Mouse (Mus musculus) hindbrain, postnatal 0 days (tissue): Measurements from ENCODE around the gene Olfr527. TPM values are rescaled to one million over a fixed set of nuclear protein-coding genes. Genes with fewer than 3 reads are reported as not detected.

Experiments used
- ATAC-seq: fragments of 200-750 bp; cut with Nextera tagmentation; 2 replicates; pipeline ENCODE4 v1.8.0; 2017; ENCODE audit warnings: mild to moderate bottlenecking, moderate TSS enrichment, moderate library complexity
- DNase-seq: peaks from one replicate; pipeline ENCODE4 v3.0.0-alpha.2; 2015; ENCODE audit warnings: low spot score
- H3K27ac ChIP-seq: fragments of 300-500 bp; sonication (generic); 2 replicates; pipeline ENCODE4 v1.5.1; 2014; ENCODE audit warnings: mild to moderate bottlenecking
- H3K27me3 ChIP-seq: fragments of 300-500 bp; sonication (generic); 2 replicates; pipeline ENCODE4 v1.6.1; 2014; ENCODE audit warnings: low read length, mixed read lengths; ENCODE audit not compliant: insufficient read depth
- H3K36me3 ChIP-seq: fragments of 300-500 bp; sonication (generic); 2 replicates; pipeline ENCODE4 v1.6.1; 2014; ENCODE audit warnings: low read length, mixed read lengths; ENCODE audit not compliant: insufficient read depth
- H3K4me1 ChIP-seq: fragments of 300-500 bp; sonication (generic); 2 replicates; pipeline ENCODE4 v1.6.1; 2014; ENCODE audit warnings: antibody characterized with exemption, low read length, mixed read lengths; ENCODE audit not compliant: insufficient read depth
- H3K4me2 ChIP-seq: fragments of 300-500 bp; sonication (generic); 2 replicates; pipeline ENCODE4 v1.6.1; 2014; ENCODE audit warnings: low read depth, mild to moderate bottlenecking, low read length, moderate library complexity, mixed read lengths
- H3K4me3 ChIP-seq: fragments of 300-500 bp; sonication (generic); 2 replicates; pipeline ENCODE4 v1.5.1; 2014; ENCODE audit warnings: low read length
- H3K9ac ChIP-seq: fragments of 300-500 bp; sonication (generic); replicated peaks from 2 replicates; pipeline ENCODE4 v1.6.1; 2014; ENCODE audit warnings: mild to moderate bottlenecking, low read length, moderate library complexity, mixed read lengths
- H3K9me3 ChIP-seq: fragments of 300-500 bp; sonication (generic); 2 replicates; pipeline ENCODE4 v1.6.1; 2016; ENCODE audit warnings: low read length, mixed read lengths
- CTCF ChIP-seq: IDR thresholded peaks from 2 replicates; pipeline ENCODE4 v1.5.1; 2016; ENCODE audit warnings: antibody characterized with exemption, control low read depth, low read depth
- WGBS: fragments of 180-500 bp; shearing (Covaris S2); extraction: QIAGEN DNeasy Blood & Tissue Kit; methylation state at CpG from one replicate; pipeline ENCODE4 v1.1.7; 2014; 5-methylcytosine and 5-hydroxymethylcytosine counted together
- polyA plus RNA-seq: library from polyadenylated mRNA; unstranded; fragments of >200 nt; fragmentation: Nextera tagmentation; extraction: Ambion mirVana; gene quantifications from 2 replicates; pipeline ENCODE4 v1.2.1, GENCODE M21; 2015
- total RNA-seq: library from RNA; depleted of rRNA; stranded (reverse); fragments of >200 nt; gene quantifications from 2 replicates; pipeline ENCODE4 v1.2.3, GENCODE M21; 2014; rRNA removed

The Olfr527 gene
- total RNA-seq (not detected in 2 replicates), polyA plus RNA-seq (not detected in 2 replicates)

DNA sequence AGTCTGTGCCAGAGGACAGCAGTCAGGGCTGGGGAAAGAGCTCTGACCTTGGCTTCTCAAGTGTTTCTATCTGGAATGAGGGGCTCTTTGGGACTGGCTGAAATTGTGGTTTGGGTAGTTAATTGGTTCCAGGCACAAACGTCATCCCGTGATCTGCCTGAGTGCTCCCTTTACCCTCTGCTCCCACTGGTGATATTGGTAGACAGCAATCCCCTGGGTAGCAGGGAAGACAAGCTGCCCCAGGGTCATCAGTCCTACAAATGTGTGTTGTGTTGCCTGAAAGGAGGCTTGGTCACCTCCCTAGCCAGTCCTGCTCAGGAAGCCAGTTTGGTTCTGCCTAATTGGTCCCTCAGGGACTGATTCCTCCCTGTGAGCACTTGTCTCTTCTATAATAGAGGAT is at the start of gene Olfr527:
Olfr527 (plus strand) TSS at position 301 of the 400 bp plus-strand sequence.
- DNase-seq (no peak), ATAC-seq (no peak)
- no peak for TF ChIP-seq CTCF
- Histone ChIP-seq H3K27ac (no peak within 1 kb of the TSS), H3K4me2 (no peak within 1 kb of the TSS), H3K9me3 (no peaks in the 10 kb centered on the region), H3K4me3 (no peak within 1 kb of the TSS), H3K4me1 (no peaks in the 10 kb centered on the region), H3K36me3 (no peaks in the 10 kb centered on the region), H3K9ac (no peak within 1 kb of the TSS), H3K27me3 (no peaks in the 10 kb centered on the region)
- WGBS = 77% methylated on average over 2 of the region's 2 CpGs

DNA sequence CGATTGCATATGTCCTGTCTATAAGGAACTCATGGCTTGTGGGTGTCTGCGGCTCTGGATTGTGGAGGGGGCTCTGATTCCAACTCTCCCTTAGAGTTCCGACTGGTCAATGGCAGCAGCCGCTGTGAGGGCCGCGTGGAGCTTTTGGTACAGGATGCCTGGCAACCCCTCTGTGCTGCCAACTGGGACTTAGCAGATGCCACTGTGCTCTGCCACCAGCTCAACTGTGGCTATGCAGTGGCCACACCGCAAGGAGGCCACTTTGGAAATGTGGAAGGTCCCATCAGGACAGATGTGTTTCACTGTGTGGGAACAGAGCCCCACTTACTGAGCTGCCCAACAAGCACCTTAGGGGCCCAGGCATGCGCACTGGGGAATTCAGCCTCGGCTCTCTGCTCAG is 38.1 kb upstream of the Olfr527 start:
- H3K4me3 ChIP-seq = no peak overlapping the region
- H3K27me3 ChIP-seq = no peaks in the 10 kb centered on the region
- TF ChIP-seq CTCF = no peak
- WGBS = 89% methylated on average over 9 of the region's 9 CpGs
- H3K27ac ChIP-seq = no peak overlapping the region
- no peaks in the 10 kb centered on the region for H3K36me3 ChIP-seq
- H3K9me3 ChIP-seq = no peaks in the 10 kb centered on the region
- H3K4me2 ChIP-seq = no peak overlapping the region
- DNase-seq = no peak
- H3K9ac ChIP-seq = no peak overlapping the region
- no peaks in the 10 kb centered on the region for H3K4me1 ChIP-seq
- ATAC-seq = no peak

DNA sequence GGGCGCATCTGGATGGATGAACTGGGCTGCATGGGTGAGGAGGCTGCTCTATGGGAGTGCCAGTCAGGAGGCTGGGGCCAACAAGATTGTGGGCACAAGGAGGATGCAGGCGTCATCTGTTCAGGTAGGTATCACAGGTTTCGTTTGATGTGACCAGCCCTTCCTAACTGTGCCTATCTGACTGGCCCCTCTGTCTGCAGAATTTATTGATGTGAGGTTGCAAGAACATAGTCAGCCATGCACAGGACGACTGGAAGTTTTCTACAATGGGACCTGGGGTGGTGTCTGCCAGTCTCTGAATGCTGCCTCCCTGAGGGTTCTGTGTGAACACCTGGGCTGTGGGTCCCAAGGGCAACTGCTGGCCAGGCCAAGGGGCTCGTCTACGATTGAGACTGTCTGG is 36.9 kb upstream of the Olfr527 start:
- Histone ChIP-seq H3K4me2 (no peak overlapping the region), H3K36me3 (no peaks in the 10 kb centered on the region), H3K4me3 (no peak overlapping the region), H3K27ac (no peak overlapping the region), H3K9ac (no peak overlapping the region), H3K27me3 (no peaks in the 10 kb centered on the region), H3K9me3 (no peaks in the 10 kb centered on the region), H3K4me1 (no peaks in the 10 kb centered on the region)
- TF ChIP-seq CTCF = no peak
- WGBS = 76% methylated on average over 6 of the region's 6 CpGs
- no peak for ATAC-seq
- no peak for DNase-seq

DNA sequence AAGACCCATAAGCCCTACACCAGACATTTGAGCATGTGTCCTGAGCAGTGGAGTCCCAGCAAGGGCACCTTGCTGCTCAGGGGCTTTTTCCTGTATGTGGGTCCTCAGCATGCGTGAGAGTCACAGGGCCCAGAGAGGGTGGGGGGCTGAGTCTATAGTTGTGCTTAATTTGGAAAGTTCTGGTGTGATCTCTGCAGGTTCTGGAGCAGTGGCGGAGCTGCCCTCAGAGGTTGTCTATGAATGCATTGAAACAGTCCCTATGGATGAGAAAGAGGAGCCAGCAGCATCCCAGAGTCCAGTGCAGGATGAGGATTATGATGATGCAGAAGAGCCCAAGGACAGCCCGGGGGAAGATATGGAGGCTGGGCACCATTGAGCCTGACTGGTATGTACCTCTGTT is 34.4 kb upstream of the Olfr527 start:
- Histone ChIP-seq H3K4me3 (no peak overlapping the region), H3K9me3 (no peaks in the 10 kb centered on the region), H3K9ac (no peak overlapping the region), H3K27ac (no peak overlapping the region), H3K27me3 (no peaks in the 10 kb centered on the region), H3K4me2 (no peak overlapping the region), H3K36me3 (no peaks in the 10 kb centered on the region), H3K4me1 (no peaks in the 10 kb centered on the region)
- TF ChIP-seq CTCF = no peak
- ATAC-seq (no peak), DNase-seq (no peak)
- WGBS = 94% methylated on average over 3 of the region's 3 CpGs

DNA sequence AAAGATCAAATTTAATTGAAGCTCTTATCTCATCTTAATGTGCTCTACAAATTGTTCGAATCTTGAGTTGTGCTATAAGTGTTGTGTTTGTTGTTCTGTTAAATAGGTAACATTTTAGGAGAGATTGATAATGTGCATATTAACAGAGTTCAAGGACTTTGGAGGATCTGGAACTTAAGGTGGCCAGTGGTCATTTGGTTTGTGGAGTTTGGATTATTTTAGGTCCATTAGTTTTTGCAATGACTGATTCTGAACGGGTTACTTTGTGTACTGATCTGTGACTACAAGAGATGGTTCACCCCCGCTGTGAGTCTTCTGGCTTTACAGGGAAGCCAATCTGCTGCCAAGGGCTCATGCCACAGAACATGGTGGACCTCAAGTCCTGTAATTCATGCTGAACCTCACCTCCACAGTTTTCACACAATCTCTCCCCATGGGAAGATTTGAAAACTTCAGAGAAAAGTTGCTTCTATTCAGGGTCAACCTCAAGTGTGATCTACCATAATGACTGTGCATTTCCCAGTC is 13.9 kb upstream of the Olfr527 start:
- Histone ChIP-seq H3K27me3 (no peaks in the 10 kb centered on the region), H3K4me1 (no peaks in the 10 kb centered on the region), H3K9ac (no peak overlapping the region), H3K36me3 (no peaks in the 10 kb centered on the region), H3K4me2 (no peak overlapping the region), H3K4me3 (no peak overlapping the region), H3K27ac (no peak overlapping the region), H3K9me3 (no peaks in the 10 kb centered on the region)
- 79% methylated on average over 3 of the region's 3 CpGs for WGBS
- no peak for TF ChIP-seq CTCF
- no peak for ATAC-seq
- DNase-seq = no peak

DNA sequence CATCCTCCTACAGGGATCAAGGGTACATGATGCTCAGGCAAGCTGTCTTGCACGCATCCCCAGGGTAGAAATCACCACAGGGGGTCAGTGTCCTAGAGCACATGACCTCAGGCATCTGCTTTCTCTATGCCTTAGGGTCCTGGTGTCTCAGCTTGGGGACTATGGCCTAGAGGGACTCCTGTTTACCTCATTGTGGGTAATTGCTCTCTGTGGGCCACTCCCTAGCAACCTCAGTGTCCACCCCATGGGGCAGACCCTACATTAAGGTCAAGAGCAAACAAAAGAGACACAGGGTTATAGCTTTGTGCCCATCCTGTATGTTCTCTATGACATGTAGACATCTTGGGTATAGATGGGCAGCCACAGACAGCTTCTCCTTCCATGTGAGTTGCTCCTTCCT is 13.3 kb upstream of the Olfr527 start, which contains the start of gene Olfr525:
Olfr525 (plus strand) TSS at position 301 of the 400 bp plus-strand sequence.
- TF ChIP-seq CTCF = no peak
- DNase-seq (no peak), ATAC-seq (no peak)
- H3K9ac ChIP-seq = no peak within 1 kb of the TSS
- H3K4me3 ChIP-seq = no peak within 1 kb of the TSS
- no peaks in the 10 kb centered on the region for H3K36me3 ChIP-seq
- no peaks in the 10 kb centered on the region for H3K27me3 ChIP-seq
- H3K9me3 ChIP-seq = no peaks in the 10 kb centered on the region
- WGBS = 36% methylated on average over 1 of the region's 1 CpGs
- no peak within 1 kb of the TSS for H3K27ac ChIP-seq
- no peaks in the 10 kb centered on the region for H3K4me1 ChIP-seq
- H3K4me2 ChIP-seq = no peak within 1 kb of the TSS

DNA sequence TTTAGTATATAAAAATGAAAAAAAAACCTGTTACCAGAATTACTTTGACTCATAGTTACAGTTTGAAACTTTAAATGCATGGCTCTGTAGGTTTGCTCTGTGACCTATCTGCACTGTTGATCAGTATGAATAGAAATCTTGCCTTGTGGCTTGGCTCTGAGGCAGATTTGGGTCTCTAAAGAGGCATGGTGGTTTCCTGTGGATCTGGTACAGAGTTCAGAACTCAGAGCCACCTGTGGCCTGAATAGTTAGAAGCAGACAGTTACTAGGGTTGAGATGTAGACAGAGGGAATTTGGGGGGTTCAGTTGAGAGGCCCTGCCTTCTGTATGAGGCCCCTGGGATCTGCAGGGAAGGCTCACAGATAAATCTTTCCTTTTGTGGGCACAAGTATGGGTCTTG is 12.7 kb upstream of the Olfr527 start:
- Histone ChIP-seq H3K36me3 (no peaks in the 10 kb centered on the region), H3K27ac (no peak overlapping the region), H3K27me3 (no peaks in the 10 kb centered on the region), H3K4me1 (no peaks in the 10 kb centered on the region), H3K9me3 (no peaks in the 10 kb centered on the region), H3K4me3 (no peak overlapping the region), H3K4me2 (no peak overlapping the region), H3K9ac (no peak overlapping the region)
- ATAC-seq = no peak
- no peak for TF ChIP-seq CTCF
- DNase-seq = no peak
